Mouse (Mus musculus): ENCODE results near the gene Nkx1-1.

Nkx1-1 gene

DNA sequence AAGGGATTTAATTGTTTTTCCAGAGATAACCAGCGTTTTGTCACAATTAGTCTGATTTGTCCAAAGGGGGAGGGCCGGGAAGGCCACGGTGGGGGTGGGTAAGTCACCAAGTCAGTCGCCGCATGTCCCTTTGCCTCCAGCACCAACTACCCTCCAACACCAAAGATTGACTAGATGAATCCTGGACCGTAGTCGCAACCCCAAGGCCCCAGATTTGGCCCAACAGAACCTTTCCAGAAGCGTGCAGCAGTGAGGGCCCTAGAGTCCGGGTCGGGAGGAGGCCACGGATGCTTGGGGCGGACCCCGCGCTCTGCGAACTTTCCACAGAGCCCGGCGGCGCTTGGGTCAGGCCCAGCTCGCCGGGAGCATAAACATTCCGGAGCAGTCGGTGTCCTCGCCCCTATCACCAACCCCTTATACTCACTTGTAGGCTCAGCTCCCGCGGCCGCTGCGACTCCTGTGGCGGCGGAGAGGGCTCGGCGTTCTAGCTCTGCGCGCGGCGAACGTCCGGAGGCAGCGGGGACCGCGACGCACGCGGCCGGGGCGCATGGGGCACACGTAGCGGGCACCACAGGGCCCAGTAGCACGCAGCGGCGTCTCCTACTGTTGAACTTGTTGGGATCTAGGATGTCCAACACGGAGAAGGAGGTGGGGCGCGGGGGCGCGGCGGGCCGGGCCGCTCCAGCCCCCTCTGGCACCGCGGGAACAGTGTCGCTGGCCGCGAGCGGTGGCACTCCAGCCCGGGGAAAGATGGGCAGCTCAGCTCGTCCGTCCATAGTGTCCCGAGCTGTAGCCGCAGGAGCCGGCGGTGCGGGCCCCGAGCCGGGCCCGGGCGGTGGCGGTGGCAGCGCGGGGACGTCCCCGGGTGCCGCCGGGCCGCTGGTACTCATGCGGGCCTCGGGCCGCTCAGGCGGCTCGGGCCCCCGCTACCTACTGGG is at the start of gene Nkx1-1:
Nkx1-1 (minus strand) TSS at position 776 of the 938 bp plus-strand sequence.
- DNase-seq: no peak

DNA sequence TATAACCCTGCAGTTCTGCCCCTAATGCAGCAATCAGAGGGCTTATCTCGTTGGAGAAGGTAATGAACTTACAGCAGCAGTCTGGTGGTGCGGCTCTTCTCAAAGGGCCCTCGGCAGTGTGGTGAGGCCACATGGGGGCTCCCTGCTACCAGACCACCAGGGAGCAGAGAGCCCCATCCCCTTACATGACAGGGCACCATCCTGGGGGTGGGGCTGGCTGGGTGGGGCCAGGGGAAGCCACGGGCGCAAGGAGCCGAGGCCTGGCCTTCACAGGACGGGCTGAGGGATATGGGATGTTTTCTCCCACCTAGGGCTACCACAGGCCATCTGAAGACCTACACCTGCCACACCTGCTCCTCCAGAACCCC is 47.5 kb upstream of the Nkx1-1 start:
- DNase-seq: no peak

- DNase-seq: no peak
Measured at GRCm38 (mm10) chr5:33480582-33481317, 47.0 kb upstream of the Nkx1-1 start.

DNA sequence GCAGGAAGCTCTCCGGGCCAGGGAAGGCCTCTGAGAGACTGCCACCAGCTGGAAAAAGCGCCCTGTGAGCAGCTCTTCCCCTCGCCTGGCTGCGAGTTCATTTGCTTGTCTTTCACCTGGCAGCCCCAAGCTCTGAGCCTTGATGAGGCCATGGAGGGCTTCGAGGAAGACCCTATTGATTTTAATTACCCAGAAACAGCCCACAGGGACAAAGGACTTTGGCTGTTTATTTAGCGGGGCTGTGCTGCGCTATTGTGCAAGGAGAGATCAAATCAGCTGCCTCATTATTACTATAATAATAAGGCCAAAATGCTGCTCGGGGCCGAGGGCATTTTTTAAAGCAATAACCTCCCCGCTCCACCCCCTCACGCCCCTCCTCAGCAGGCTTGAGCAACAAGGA is 31.7 kb upstream of the Nkx1-1 start:
- DNase-seq: no peak

DNA sequence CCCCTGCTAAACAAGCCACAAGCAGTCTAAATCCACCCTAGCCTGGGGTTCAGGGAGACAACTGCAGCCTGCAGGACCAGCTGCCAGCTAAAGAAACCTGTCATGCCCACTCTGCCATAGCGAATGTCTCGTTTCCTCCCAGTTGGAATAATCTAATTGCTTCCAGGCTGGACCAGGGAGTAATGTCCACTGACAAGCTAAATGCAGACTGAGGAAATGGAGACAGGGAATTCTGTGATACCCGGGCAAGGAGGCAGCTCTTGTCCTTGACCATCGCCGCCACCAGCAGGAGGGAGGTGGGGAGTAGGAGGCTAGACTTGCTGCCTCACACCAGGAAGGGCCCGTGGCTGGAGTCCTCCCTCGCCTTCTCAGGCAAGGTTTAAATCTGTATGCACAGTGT is 30.6 kb upstream of the Nkx1-1 start:
- no peak for DNase-seq

- DNase-seq: no peak
Measured at GRCm38 (mm10) chr5:33459111-33459510, 25.3 kb upstream of the Nkx1-1 start.

DNA sequence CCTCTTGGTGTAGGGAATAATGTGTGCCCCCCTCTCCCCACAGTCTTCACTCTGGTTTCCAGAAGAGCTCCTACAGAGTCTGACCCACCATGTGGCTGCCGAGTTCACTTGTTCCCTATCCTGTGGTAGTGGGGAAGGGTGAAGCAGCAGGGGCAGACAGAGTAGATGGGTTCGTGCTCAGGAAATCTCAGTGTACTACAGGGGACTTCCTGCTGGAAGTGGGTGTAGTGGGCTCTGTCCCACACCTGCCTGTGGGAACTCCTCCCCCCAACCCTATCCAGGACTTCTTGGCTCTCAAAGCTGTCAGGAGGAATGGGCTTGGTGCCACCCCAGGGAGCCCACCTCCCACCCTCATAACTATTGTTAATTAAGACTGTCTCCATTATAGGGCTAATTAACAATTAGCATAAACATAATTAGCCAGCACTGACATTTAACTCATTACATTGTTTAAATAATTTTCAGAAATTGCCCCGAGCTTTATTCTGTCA is 24.4 kb upstream of the Nkx1-1 start:
- DNase-seq: no peak

DNA sequence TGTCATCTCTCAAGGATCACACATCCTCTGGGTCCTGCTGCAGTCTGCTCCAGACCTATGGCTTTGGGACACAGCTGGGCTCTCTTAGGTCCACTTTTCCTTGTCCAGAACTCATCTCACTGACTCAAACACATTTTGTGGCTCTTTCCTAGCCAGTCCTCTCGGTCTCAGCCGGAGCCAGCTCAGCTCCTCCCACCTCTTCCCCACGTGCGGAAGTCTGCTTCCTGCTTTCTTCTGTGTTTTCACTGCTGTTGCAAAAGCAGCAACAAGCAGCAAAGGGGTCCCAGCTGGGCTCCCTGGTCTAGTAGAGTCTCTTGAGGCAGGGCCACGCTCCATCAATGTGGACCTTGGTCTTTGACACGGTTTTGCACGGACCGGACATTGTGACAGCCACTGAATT is 22.0 kb upstream of the Nkx1-1 start:
- no peak for DNase-seq

DNA sequence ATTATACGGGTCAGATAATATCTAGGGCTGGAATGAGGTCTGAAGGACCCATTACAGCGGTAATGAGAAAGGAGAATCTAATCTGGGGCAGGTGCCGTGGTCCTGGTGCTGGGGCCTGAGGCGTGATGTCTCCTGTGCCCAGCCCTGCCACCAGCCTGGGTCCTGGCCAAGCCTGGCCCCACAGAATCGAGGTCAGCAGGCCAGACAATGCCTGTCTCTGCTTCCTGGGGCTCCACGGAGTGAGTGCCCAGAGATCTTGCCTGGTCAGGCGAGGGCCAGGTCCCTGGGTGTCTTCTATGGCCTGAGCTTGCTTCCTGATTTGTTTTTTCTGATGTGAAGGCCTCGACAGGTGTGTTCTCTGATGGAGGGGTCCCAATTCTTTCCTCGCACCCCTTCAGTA is 10.0 kb upstream of the Nkx1-1 start:
- DNase-seq: no peak

- DNase-seq: no peak
Measured at GRCm38 (mm10) chr5:33442927-33443710, 9.3 kb upstream of the Nkx1-1 start.

DNA sequence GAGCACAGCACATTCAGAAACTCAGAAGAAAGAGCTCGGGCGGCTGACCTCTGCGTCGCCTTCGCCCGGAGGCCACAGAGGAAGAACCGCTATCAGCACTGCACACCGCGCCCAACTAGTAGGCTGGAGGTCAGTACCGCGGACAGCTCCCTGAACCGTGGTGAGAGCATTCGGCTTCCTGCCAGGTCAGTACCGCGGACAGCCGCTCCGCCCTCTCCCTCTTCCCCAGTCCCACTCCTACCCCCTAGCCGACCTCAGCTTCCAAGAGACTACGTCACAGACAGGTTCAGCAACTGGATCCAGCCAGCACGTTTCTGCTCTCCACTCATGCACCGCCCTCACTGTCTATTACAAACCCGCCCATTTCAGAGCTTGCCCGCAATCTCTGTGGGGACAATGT is 4.4 kb upstream of the Nkx1-1 start:
- DNase-seq: peak; percentile 45

DNA sequence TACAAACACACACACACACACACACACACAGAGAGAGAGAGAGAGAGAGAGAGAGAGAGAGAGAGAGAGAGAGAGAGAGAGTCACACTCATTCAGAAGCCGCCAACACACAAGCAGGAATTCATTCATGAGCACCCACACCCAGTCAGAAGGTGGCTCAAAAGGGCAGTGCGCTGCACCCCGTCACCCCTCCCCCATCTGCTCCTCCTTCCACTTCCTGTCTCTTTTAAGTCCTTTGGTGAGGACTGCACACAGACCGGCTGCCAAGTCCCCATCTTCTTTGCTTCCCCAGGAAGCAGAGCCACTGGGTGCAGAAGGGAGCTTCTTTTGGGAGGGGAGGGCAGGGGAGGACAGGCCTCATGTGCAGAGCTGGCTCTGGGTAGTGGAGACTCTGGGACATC is 2.2 kb upstream of the Nkx1-1 start:
- no peak for DNase-seq

- DNase-seq: no peak
Measured at GRCm38 (mm10) chr5:33435151-33435550, 1.4 kb upstream of the Nkx1-1 start.

DNA sequence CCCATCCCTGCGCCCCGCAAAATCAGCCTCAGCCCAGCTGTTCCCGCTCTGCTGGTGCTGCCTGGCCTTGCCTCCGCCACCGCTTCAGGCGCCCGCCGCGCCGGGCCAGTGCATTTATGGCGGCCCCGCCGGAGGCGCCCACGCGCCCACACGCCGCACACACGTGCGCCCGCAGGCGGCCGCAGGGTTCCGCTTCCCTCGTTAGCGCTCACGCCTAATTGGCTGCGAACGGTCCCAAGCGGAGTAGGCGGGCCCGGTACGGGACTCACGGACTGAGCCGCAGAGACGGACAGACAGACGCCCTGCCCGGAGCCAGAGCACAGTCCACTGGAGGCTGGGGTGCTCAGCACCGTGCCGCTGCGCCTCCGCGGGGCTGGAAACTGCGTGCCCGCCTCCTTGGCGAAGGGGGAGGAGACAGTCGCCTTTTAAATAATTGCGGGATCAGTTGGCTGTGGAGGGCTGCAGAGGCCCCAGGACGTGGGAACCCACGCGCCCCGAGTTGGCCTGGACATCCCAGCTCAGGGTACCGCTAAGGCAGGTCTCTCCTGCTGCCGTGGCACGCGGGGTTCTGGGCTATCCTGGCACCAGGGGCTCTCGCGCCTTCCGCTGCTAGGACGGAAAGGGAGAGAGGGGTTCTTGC is 485 bp upstream of the Nkx1-1 start:
- DNase-seq: no peak

- DNase-seq: no peak
Measured at GRCm38 (mm10) chr5:33432057-33432935, 1.5 kb downstream of the Nkx1-1 start.

- no peak for DNase-seq
Measured at GRCm38 (mm10) chr5:33431173-33432005, 2.4 kb downstream of the Nkx1-1 start.

GRCm38 (mm10) chr5:33430511-33431172 is 3.1 kb downstream of the Nkx1-1 start:
- no peak for DNase-seq

- no peak for DNase-seq
Measured at GRCm38 (mm10) chr5:33430106-33430505, 3.7 kb downstream of the Nkx1-1 start.

DNA sequence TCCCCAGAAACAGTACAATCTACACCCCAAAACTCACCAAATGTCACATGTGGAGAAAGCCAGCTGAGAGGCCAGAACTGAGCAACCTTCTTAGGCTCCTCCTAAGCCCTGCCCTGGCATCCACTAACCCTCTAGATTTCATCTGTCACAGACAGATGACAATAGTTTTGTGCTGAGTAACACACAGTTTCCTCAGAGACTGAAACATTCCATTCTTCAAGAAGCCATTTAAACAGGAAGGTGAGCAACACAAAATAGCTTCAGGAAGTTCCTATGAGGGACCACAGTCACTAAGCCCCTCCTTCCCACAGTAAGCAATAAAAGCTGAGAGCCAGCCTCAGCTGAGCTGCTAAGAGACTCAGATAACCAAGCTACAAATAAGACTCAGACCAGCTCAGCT is 6.3 kb downstream of the Nkx1-1 start:
- no peak for DNase-seq

DNA sequence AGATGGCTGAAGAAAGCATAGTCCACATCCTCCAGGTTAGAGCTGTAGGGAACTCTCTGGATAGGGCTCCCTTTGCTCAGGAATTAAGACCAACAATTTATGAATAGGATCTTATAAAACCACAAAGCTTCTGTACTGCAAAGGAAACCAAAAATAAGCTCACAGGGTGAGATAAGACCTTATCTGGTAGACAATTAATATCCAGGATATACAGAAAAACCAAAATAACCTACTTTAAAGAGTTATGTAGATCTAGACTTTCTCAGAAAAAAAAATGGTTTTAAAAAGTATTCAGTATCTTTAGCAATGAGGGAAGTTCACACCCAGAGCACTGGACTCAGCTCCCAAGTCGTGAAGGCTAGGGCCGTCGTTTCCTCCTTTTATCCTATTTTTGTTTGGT is 13.5 kb downstream of the Nkx1-1 start:
- no peak for DNase-seq
